Mouse (Mus musculus): ENCODE data around the gene Acot8. TPM values are rescaled to one million over a fixed set of nuclear protein-coding genes. Genes with fewer than 3 reads are reported as not detected.

The Acot8 gene
- total RNA-seq (2021): 10 to 100 TPM; 30.1 to 31.3 TPM
- long read RNA-seq, experiment 1, transcript Acot8-202 (6 exons, 1,152 nt): major isoform, 14 of 29 reads
- long read RNA-seq, experiment 1, partial matches to known transcripts: 4 of 29 reads
- long read RNA-seq, experiment 1, other reads (novel, unspliced or antisense): 10 of 29 reads
- long read RNA-seq, experiment 2, transcript Acot8-202 (6 exons, 1,152 nt): major isoform, 11 of 25 reads
- long read RNA-seq, experiment 2, partial matches to known transcripts: 2 of 25 reads
- long read RNA-seq, experiment 2, other reads (novel, unspliced or antisense): 11 of 25 reads

DNA sequence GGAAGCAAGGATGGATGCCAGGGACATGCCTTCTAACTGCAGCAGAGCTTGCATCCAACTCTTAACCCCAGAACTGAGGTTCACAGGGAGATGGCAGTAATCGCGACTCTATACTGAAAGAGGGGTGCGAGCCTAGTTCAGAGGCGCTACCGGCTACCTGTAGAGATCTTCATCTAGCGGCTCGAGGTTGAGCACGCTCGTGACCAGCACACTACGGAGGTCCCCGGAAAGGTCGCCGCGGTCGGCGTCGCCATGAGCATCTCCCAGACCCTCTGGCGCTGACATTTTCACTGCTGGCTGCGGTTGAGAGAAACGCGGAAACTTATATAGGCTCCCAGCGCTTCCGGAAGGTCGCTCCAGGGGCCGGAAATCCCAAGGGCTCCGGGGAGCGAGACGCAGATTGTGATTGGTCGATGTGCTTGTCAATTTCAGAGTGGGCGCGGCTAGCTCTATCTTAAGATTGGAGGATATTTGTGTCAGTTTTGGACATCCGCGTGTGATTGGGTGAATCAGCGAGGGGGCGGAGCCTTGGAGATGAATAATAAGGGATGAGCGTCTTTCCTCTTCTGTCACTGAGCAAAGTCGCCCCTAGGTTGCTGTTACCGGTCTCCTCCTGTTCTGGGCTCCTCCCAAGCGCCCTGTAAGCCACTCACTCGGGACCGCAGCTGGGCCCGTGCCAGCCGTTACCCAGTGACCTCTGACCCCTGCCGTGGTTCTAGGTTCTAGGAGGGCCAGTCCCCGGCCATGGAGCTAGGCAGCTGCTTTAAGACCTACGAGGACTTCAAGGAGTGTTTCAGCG, at the start of gene Acot8, which contains the start of gene Zswim3:
Gene Acot8, minus strand, starts transcription at position 350 of the 799 bp plus-strand sequence.
Gene Zswim3, plus strand, starts transcription at position 566 of the 799 bp plus-strand sequence.
- peak; percentile 91 to 94 for DNase-seq (ENCODE audit: low spot score in 2 of 2)

- no peak for DNase-seq (ENCODE audit: low spot score in 2 of 2)
Observed at GRCm38 (mm10) chr2:164850061-164850460, 45.4 kb upstream of the Acot8 start.

DNA sequence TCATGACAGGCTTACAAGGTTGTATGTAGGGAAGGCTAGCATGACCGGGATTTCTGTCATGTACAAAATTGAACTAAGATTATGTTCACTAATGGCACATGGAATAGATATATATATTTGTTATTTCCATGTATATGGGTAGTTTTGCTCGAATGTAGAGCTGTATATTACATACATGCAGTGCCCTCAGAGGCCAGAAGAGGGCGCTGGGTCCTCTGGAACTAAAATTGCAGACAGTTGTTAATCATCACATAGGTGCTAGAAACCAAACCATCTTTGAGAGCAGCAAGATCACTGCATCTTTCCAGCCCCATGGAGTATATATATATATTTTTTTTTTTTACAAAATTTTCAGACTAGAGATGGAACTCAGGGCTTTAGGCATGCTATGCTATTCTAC, 41.1 kb upstream of the Acot8 start:
- DNase-seq (ENCODE audit: low spot score in 2 of 2): no peak

GRCm38 (mm10) chr2:164835164-164835563, 30.5 kb upstream of the Acot8 start:
- DNase-seq (ENCODE audit: low spot score in 2 of 2): no peak

DNA sequence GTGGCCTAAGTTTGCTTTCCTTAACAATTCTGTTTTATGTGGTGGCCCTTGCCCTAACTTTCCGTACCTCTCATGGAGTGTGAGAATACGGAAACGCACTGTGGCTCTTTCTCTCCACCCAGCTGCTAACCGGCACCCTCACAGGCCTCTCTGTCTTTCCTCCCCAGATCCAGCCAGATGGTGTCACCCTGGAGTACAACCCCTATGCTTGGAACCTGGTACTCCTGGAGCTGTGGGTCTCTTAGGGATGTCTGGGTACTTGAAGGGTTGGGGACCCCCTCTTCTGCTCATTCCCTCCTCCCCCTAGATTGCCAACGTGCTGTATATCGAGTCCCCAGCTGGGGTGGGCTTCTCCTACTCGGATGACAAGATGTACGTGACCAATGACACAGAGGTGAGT, 29.8 kb upstream of the Acot8 start:
- DNase-seq (ENCODE audit: low spot score in 2 of 2): no peak

DNA sequence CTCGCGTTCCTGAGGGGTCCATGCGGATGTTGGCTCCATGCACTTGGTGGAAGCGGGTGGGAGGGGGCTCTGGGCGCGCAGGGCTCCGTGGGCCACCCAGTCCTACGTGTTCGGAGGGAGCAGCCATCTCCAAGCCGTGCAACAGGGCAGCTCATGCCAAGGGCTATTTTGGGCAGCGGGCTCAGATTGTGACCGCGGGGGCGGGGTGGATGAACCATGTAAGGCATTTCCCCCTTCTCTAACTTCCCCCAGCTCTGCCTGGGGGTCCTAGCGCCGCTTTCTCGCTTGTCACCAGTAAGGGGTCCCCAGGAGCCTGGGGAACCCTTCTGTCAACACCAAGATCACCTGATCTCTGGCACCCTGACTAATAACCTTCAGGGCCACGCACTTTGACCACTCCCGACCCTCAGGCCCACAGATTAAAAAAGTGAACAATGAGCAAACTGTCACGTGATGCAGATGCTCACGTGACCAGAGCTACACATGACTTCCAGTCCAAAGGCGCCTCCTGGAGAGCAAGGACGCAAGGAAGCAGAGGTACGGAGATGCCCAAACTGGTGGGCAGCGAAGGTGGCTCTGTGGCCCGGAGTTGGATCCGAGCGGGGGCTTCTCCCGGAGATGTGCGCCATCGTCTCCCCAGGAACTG, 28.8 kb upstream of the Acot8 start, which contains the start of gene Neurl2:
Gene Neurl2, minus strand, starts transcription at position 143 of the 646 bp plus-strand sequence.
- DNase-seq (ENCODE audit: low spot score in 2 of 2): peak; percentile 70 to 80

- DNase-seq (ENCODE audit: low spot score in 2 of 2): peak; percentile 32 to 70
Observed at GRCm38 (mm10) chr2:164832748-164833301, 28.1 kb upstream of the Acot8 start, which contains the start of gene Ctsa. Ctsa (plus strand) TSS chr2:164832873.

DNA sequence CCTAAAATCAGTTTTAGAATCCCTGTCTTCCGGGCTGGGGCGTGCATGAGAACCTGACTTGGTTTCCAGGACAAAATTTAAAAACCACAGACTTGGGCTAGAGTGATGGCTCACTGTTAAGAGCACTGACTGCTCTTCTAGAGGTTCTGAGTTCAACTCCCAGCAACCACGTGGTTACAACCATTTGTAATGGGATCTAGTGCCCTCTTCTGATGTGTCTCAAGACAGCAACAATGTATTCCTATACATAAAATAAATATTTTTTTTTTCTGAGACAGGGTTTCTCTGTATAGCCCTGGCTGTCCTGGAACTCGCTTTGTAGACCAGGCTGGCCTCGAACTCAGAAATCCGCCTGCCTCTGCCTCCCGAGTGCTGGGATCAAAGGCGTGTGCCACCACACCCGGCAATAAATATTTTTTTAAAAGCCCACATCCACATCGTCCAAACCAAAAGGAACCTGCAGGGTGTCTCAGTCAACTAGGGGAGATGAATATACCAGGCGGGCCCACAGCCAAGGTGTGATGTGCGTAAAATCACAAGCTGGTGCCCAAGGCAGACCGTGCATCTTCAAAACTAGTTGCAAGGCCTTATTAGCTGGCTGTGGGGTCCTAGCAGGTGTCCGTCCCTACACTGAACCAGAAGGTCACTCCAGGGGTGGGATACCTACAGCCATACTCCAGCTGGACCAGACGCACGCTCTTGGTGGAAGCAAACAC, 27.5 kb upstream of the Acot8 start:
- DNase-seq (ENCODE audit: low spot score in 2 of 2): no peak

DNA sequence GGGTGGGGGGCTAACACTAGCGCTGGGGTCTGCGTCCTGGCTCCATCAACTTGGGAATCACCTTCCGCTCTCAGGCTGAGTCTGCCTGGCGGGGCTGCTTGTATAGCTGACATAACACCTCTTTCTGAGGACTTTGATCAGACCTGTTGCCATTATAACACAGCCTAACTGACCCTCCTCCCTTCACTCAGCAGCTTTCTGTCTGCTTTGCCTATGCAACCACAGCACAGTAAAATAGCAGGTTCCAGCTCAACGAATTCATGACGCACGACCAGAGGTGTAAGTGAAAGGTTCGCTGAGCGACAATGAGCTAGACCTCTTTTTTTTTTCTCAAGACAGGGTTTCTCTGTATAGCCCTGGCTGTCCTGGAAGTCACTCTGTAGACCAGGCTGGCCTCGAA, 26.3 kb upstream of the Acot8 start:
- DNase-seq (ENCODE audit: low spot score in 2 of 2): no peak

DNA sequence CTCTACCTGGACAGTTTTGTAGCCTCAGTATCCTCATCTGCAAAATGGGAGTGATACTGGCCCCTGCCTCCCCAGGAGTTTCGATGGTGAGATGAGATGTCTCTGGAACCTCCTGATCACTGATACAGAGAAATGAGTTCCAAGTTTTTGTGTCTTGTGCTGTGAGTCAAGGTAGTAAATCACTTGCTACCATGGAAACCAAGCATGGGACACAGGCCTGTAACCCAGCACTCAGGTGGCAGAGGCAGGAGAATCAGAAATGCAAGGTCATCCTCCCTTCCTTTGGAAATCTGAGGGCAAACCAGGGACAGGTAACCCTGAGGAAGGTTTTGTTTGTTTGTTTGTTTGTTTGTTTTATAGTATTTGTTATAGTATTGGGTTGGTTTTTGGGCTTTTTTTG, 24.4 kb upstream of the Acot8 start:
- DNase-seq (ENCODE audit: low spot score in 2 of 2): no peak

DNA sequence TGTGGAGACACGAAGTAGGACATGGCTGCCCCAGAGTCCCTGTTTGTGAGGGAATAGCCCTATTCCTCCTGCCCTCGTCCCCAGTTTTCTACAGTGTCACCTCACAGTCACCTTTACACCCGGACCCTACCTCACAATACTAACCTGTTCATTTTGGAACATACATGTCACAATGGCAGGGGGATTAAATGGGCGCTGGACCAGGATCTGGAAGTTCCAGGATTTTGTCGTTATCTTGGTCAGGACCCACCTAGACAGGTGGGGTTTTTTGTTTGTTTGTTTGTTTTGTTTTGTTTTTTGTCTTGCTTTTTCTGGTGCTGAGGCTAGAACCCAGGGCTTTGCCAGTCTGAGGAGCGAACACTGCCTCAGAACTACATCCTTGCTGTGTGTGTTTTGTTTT, 23.8 kb upstream of the Acot8 start, which contains the start of gene Spata25:
Gene Spata25, minus strand, starts transcription at position 101 of the 400 bp plus-strand sequence.
- no peak for DNase-seq (ENCODE audit: low spot score in 2 of 2)

- no peak for DNase-seq (ENCODE audit: low spot score in 2 of 2)
Observed at GRCm38 (mm10) chr2:164827146-164827850, 22.6 kb upstream of the Acot8 start.

DNA sequence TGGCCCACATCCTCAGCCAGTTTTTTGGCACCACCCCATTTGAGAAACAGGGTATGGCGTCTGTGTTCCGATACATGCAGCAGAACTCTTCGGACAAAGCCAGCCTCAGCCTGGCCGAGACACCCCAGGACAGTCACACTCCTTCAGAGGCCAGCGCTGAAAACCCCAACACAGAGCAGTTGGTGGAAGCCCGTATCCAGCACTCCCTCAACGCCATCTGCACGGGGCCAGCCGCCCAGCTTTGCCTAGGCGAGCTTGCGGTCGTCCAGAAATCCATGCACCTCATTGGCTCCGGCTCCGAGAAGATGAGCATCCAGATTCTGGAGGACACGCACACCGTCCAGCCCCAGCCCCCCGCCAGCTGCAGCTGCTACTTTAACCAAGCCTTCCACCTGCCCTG, 20.8 kb upstream of the Acot8 start:
- no peak for DNase-seq (ENCODE audit: low spot score in 2 of 2)

DNA sequence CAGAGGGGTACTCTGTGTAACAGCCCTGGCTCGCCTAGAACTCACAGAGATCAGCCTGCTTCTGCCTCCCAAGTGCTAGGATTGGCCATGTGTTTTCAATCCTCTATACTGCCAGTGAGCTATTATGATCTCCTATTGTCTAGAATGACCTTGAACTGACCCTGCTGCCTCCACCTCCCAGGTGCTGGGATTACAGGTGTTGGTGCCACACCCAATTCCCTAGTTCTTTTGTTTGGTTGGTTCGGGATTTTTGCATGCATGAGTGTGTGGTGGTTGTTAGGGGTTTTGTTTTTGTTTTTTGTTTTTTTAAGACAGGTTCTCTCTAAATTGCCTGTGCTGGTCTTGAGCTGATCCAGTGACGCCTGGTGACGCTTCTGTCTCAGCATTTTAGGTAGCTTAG, 19.3 kb upstream of the Acot8 start:
- DNase-seq (ENCODE audit: low spot score in 2 of 2): no peak

DNA sequence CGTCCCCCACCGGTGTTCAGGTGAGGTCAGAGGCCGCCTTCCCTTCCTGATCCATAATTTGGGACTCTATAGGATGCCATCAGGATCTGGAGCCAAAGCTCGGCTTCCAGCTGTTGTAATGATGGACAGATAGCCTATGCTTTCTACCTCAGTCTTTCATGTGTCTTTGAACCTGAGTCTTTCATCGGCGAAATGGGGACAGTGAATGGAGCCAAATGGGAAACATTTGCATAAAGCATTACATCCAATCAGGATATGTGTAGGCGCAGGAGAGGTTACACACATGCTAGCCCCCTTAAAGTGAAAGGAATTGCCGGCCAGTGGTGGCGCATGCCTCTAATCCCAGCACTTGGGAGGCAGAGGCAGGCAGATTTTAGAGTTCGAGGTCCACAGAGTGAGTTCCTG, 18.5 kb upstream of the Acot8 start:
- DNase-seq (ENCODE audit: low spot score in 2 of 2): no peak

DNA sequence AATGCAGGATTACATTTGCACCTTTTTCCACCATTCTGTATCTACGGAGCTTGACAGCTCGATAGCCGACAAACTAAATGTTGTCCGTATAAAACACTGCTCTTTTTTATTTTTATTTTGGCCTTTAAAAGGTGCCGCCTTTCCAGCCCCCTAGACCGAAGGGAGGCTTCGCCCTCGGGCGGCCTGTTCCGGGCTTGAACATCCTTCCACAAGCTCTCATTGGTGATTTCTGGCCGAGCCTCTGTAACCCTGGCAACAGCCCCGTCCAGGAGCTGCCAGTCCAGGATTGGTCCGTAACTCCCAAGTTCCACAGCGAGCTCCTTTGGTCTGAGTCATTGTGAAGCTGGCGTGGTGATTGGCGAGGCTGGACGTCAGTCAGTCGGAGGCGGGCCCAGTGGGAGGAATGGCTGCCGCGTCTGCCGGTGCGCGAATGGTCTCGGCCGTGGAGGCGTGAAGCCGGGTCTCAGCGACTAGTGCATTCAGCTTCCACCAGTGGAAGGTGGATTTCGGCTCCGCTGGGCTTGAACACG, 18.0 kb upstream of the Acot8 start, which contains the start of gene Zswim1:
Gene Zswim1, plus strand, starts transcription at position 51 of the 530 bp plus-strand sequence.
- DNase-seq (ENCODE audit: low spot score in 2 of 2): peak; percentile 99 to 100

DNA sequence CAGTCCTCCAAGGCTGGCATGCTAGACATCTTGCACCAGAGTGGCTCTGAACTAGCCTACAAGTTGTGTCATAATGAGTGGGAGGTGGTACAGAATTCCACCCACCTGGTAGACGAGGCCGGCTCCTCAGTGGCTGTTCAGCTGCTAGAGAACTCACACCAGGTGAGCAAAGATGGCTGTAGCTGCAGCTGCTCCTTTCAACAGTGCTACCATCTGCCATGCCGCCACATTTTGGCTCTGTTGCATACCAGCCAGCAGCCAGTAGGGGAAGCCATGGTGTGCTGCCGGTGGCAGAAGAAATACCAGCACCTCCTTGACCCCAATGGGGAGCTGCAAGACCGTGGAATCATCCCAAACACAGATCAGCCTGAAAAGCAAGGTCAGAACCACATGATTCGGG, 16.4 kb upstream of the Acot8 start:
- DNase-seq (ENCODE audit: low spot score in 2 of 2): no peak

DNA sequence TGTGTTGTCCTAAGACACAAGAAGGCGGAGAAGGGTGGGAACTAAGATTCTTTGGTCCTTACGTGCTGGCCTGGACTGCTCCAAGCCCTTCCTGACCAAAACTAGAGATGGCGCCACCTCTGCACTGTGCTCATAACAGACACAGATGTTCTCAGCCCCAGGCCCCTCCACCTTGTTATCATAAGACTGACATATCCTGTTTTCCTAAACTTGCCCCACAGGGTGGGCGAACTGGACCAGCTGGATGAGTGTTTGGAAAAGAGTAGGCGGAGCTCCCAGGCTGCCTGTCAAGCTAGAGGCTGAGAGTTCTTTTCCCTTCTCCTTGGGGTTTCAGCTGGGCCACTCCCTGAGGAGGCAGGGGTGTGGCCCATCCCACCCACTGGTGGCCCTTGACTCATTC, 13.0 kb upstream of the Acot8 start:
- DNase-seq (ENCODE audit: low spot score in 2 of 2): no peak

DNA sequence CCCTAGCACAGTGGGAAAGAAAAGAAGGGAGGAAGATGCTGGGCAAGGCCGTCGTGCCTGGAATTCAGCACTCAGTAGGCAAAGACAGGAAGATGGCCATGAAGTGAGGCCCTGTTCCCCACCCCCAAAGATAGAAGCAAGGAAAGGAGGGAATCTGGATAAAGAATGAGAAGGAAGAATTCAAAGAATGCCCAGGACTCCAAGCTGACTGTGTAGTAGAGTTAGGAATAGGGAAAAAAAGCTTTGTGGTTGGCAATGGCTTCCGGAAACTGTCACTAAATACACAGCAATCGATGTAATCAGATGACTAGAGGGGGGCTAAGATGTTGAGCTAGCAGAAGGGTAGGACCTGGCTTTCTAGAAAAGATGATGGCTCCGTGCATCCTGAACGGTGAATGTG, 12.5 kb upstream of the Acot8 start:
- no peak for DNase-seq (ENCODE audit: low spot score in 2 of 2)

- DNase-seq (ENCODE audit: low spot score in 2 of 2): no peak
Observed at GRCm38 (mm10) chr2:164815821-164816220, 11.1 kb upstream of the Acot8 start.

Measured in adrenal gland, postnatal 4 days (tissue).